Mouse (Mus musculus) small intestine, adult 2 months (tissue): ENCODE results near the gene Dcakd.

Source experiments
- CTCF ChIP-seq: fragments of 200-500 bp; IDR thresholded peaks from 2 replicates; pipeline ENCODE4 v1.5.1; 2012; ENCODE audit warnings: low read depth, mild to moderate bottlenecking, control low read depth, inconsistent platforms, low read length, moderate library complexity, mixed read lengths; ENCODE audit not compliant: insufficient replicate concordance, insufficient read length; ENCODE audit errors: extremely low read depth
- POLR2A ChIP-seq: fragments of 200-500 bp; IDR thresholded peaks from 2 replicates; pipeline ENCODE4 v1.6.1; 2012; ENCODE audit warnings: low read depth, mild to moderate bottlenecking, control low read depth, inconsistent platforms, low read length, moderate library complexity

- TF ChIP-seq POLR2A: no peak
- no peak for TF ChIP-seq CTCF
Observed at GRCm38 (mm10) chr11:103033030-103033429, 4.9 kb upstream of the Dcakd start.
